Mouse (Mus musculus): Measurements from ENCODE around the gene Arhgef3. TPM values are rescaled to one million over a fixed set of nuclear protein-coding genes. Genes with fewer than 3 reads are reported as not detected.
"Not testable (repeated sequence)": the region's sequence is repeated elsewhere in the genome, so short reads cannot be mapped to it uniquely, and the experiment has no call there.

Arhgef3 gene
- polyA plus RNA-seq, 1 experiment from 2014 or later = 1.6 TPM

- ATAC-seq = no peak
Observed at GRCm38 (mm10) chr14:27206443-27206842, 91.7 kb downstream of the Arhgef3 start.

GRCm38 (mm10) chr14:27209542-27209941, 94.8 kb downstream of the Arhgef3 start:
- Histone ChIP-seq H3K36me3 (ENCODE audit: poor library complexity, severe bottlenecking) (no peaks in the 10 kb centered on the region), H3K4me3 (no peak overlapping the region), H3K27me3 (no peaks in the 10 kb centered on the region), H3K9me3 (replicated peaks) (no peaks in the 10 kb centered on the region), H3K9ac (no peak overlapping the region), H3K27ac (no peak overlapping the region), H3K4me1 (no peaks in the 10 kb centered on the region), H3K4me2 (no peak overlapping the region)
- ATAC-seq = no peak
- 95% methylated on average over 4 of the region's 4 CpGs for WGBS

More at GRCm38 (mm10) chr14:27206443-27206842, 91.7 kb downstream of the Arhgef3 start:
- Histone ChIP-seq H3K36me3 (ENCODE audit: poor library complexity, severe bottlenecking) (no peaks in the 10 kb centered on the region), H3K9ac (no peak overlapping the region), H3K4me2 (no peak overlapping the region), H3K4me1 (no peaks in the 10 kb centered on the region), H3K27ac (no peak overlapping the region), H3K4me3 (no peak overlapping the region), H3K27me3 (no peaks in the 10 kb centered on the region), H3K9me3 (replicated peaks) (no peaks in the 10 kb centered on the region)

- not testable (repeated sequence) for ATAC-seq; H3K27me3 ChIP-seq; H3K9ac ChIP-seq; H3K27ac ChIP-seq; H3K4me2 ChIP-seq; H3K9me3 ChIP-seq (replicated peaks); H3K4me3 ChIP-seq; H3K36me3 ChIP-seq (ENCODE audit: poor library complexity, severe bottlenecking); H3K4me1 ChIP-seq
- 79% methylated on average over 9 of the region's 9 CpGs for WGBS
Observed at GRCm38 (mm10) chr14:27210801-27211200, 96.1 kb downstream of the Arhgef3 start.

DNA sequence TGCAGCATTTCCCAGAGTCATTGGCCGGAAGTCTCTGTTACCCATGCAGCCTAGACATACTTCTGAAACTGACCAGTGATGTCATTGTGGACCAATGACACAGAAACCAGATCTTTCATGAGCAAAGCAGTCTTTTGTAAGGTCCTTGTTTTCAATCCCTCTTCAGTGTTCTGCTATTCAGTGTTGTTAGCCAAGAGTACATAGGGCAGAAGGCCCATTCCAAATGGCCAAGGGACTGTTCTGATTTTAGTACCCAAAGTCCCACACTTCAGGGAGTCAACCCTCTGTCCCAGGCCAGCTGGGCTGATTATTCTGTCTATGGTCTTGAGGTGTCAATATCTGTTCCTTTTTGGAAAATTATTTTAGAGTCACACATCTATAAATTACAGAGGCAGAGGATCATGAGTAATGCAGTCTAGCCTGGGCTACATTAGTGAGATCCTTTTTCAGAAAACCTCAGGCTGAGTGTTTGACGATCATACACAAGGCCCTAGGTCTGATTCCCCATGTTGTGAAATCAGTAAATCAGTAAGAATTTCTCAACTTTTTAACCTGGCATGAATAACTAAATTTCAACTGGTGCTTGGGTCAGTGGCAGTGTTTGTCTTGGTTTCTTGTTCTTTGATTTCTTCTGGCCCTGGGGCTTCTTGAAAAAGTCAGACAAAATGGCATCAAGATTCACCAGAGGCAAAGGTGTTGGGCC, 97.2 kb downstream of the Arhgef3 start:
- Histone ChIP-seq H3K27ac (no peak overlapping the region), H3K4me2 (no peak overlapping the region), H3K9ac (no peak overlapping the region), H3K4me3 (no peak overlapping the region), H3K27me3 (no peaks in the 10 kb centered on the region), H3K9me3 (replicated peaks) (no peaks in the 10 kb centered on the region), H3K4me1 (no peaks in the 10 kb centered on the region), H3K36me3 (ENCODE audit: poor library complexity, severe bottlenecking) (no peaks in the 10 kb centered on the region)
- ATAC-seq = no peak
- 89% methylated on average over 2 of the region's 2 CpGs for WGBS

- no peaks in the 10 kb centered on the region for H3K9me3 ChIP-seq (replicated peaks)
- H3K27ac ChIP-seq = no peak overlapping the region
- H3K36me3 ChIP-seq (ENCODE audit: poor library complexity, severe bottlenecking) = no peaks in the 10 kb centered on the region
- no peak for ATAC-seq
- H3K27me3 ChIP-seq = no peaks in the 10 kb centered on the region
- H3K4me3 ChIP-seq = no peak overlapping the region
- 83% methylated on average over 2 of the region's 2 CpGs for WGBS
- no peaks in the 10 kb centered on the region for H3K4me1 ChIP-seq
- H3K9ac ChIP-seq = no peak overlapping the region
- H3K4me2 ChIP-seq = no peak overlapping the region
Observed at GRCm38 (mm10) chr14:27214232-27214631, 99.5 kb downstream of the Arhgef3 start.

- Histone ChIP-seq H3K4me1 (no peaks in the 10 kb centered on the region), H3K4me3 (no peak overlapping the region), H3K27me3 (no peaks in the 10 kb centered on the region), H3K27ac (no peak overlapping the region), H3K9ac (no peak overlapping the region), H3K36me3 (ENCODE audit: poor library complexity, severe bottlenecking) (no peaks in the 10 kb centered on the region), H3K4me2 (no peak overlapping the region), H3K9me3 (replicated peaks) (no peaks in the 10 kb centered on the region)
- 93% methylated on average over 7 of the region's 7 CpGs for WGBS
- ATAC-seq = no peak
Observed at GRCm38 (mm10) chr14:27219668-27220067, 105.0 kb downstream of the Arhgef3 start.

GRCm38 (mm10) chr14:27220297-27220696, 105.6 kb downstream of the Arhgef3 start:
- no peaks in the 10 kb centered on the region for H3K4me1 ChIP-seq
- H3K36me3 ChIP-seq (ENCODE audit: poor library complexity, severe bottlenecking) = no peaks in the 10 kb centered on the region
- 92% methylated on average over 12 of the region's 12 CpGs for WGBS
- no peak overlapping the region for H3K9ac ChIP-seq
- ATAC-seq = no peak
- H3K9me3 ChIP-seq (replicated peaks) = no peaks in the 10 kb centered on the region
- no peak overlapping the region for H3K27ac ChIP-seq
- H3K4me2 ChIP-seq = no peak overlapping the region
- H3K4me3 ChIP-seq = no peak overlapping the region
- no peaks in the 10 kb centered on the region for H3K27me3 ChIP-seq

GRCm38 (mm10) chr14:27224636-27225035, 109.9 kb downstream of the Arhgef3 start:
- Histone ChIP-seq H3K4me2 (no peak overlapping the region), H3K4me1 (no peaks in the 10 kb centered on the region), H3K9ac (no peak overlapping the region), H3K9me3 (replicated peaks) (no peaks in the 10 kb centered on the region), H3K4me3 (no peak overlapping the region), H3K27ac (no peak overlapping the region), H3K27me3 (no peaks in the 10 kb centered on the region), H3K36me3 (ENCODE audit: poor library complexity, severe bottlenecking) (no peaks in the 10 kb centered on the region)
- ATAC-seq = no peak
- WGBS = 95% methylated on average over 7 of the region's 7 CpGs

- H3K4me2 ChIP-seq = no peak overlapping the region
- 59% methylated on average over 3 of the region's 3 CpGs for WGBS
- no peaks in the 10 kb centered on the region for H3K27me3 ChIP-seq
- H3K9ac ChIP-seq = no peak overlapping the region
- no peak for ATAC-seq
- no peaks in the 10 kb centered on the region for H3K36me3 ChIP-seq (ENCODE audit: poor library complexity, severe bottlenecking)
- H3K27ac ChIP-seq = no peak overlapping the region
- H3K4me1 ChIP-seq = peaks cover 9% of the 10 kb centered on the region
- no peak overlapping the region for H3K4me3 ChIP-seq
- no peaks in the 10 kb centered on the region for H3K9me3 ChIP-seq (replicated peaks)
Observed at GRCm38 (mm10) chr14:27226288-27226687, 111.6 kb downstream of the Arhgef3 start.

GRCm38 (mm10) chr14:27228288-27228687, 113.6 kb downstream of the Arhgef3 start:
- Histone ChIP-seq H3K36me3 (ENCODE audit: poor library complexity, severe bottlenecking) (no peaks in the 10 kb centered on the region), H3K9me3 (replicated peaks) (no peaks in the 10 kb centered on the region), H3K4me2 (no peak overlapping the region), H3K27me3 (no peaks in the 10 kb centered on the region), H3K4me3 (no peak overlapping the region), H3K4me1 (peaks cover 9% of the 10 kb centered on the region), H3K9ac (no peak overlapping the region), H3K27ac (no peak overlapping the region)
- WGBS = 77% methylated on average over 2 of the region's 2 CpGs
- ATAC-seq = no peak

DNA sequence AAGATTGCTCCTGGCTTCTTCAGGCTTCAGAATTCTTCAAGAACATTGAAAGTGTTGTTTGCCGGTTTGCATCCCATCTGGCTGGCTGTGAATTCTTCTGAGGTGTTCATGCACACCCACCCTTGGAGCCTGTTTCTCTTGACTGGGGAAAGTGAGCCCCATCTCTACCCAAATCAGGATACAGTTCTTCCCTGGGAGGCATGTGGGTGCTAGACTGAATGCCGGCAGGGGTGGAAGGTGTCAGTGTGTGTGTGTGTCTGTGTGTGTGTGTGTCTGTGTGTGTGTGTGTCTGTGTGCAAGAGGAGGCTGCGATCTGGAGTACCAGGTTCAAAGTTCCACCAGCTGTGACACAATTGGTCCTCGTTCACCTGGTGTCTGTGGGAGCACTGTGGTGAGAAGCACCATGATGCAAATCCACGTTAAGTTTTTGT, 114.3 kb downstream of the Arhgef3 start:
- Histone ChIP-seq H3K27ac (no peak overlapping the region), H3K9me3 (replicated peaks) (no peaks in the 10 kb centered on the region), H3K27me3 (no peaks in the 10 kb centered on the region), H3K4me2 (no peak overlapping the region), H3K9ac (no peak overlapping the region), H3K36me3 (ENCODE audit: poor library complexity, severe bottlenecking) (no peaks in the 10 kb centered on the region), H3K4me3 (no peak overlapping the region), H3K4me1 (peaks cover 9% of the 10 kb centered on the region)
- WGBS = 84% methylated on average over 5 of the region's 5 CpGs
- ATAC-seq = no peak

- 57% methylated on average over 16 of the region's 16 CpGs for WGBS
- Histone ChIP-seq H3K27me3 (no peaks in the 10 kb centered on the region), H3K9me3 (replicated peaks) (no peaks in the 10 kb centered on the region), H3K9ac (no peak overlapping the region), H3K4me3 (no peak overlapping the region), H3K36me3 (ENCODE audit: poor library complexity, severe bottlenecking) (no peaks in the 10 kb centered on the region), H3K27ac (no peak overlapping the region), H3K4me2 (no peak overlapping the region), H3K4me1 (peaks cover 9% of the 10 kb centered on the region)
- ATAC-seq = no peak
Observed at GRCm38 (mm10) chr14:27229441-27230147, 114.9 kb downstream of the Arhgef3 start.

Data from forebrain, embryonic 13.5 days (tissue).